Mouse (Mus musculus): ENCODE data around the gene Hdgfl3.

Hdgfl3 gene

DNA sequence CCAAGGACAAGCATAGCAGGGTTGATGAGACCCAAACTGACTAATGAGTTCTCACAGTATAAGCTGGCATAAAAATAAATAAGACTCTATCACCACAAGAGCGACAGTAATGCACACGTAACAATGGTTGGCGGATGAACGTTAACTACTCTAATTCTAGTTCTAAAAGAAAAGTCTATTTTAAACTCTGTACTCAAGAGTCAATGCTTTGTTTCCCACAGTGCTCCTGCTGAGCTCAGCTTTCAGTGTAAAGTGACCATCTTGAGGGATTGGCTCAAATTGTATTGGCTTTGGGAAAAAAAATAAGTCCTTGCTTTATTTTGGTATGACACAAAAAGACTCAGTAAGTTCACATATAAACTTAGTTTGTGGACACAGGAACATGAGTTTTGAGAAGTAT lies 49.1 kb downstream of the Hdgfl3 start:
- no peak for DNase-seq

DNA sequence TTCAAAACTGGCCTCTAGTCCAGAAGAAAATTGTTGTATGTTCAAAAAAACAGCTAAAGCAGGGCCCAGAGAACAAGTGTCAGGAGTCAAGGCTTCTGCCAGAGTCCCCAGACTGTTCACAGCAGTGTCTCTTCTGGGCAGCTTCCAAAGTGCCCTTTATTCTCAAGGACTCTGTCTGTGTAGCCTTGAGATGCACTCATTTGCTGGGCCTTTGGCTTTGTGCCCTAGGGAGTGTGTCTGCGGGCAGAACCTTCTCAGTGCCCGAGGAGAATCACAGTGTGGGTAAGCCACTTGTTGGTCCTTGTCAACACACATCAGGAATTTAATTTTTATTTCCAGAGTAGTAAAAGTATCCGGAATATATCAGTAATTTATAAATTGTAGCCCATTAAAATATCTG lies 52.7 kb downstream of the Hdgfl3 start:
- no peak for DNase-seq

DNA sequence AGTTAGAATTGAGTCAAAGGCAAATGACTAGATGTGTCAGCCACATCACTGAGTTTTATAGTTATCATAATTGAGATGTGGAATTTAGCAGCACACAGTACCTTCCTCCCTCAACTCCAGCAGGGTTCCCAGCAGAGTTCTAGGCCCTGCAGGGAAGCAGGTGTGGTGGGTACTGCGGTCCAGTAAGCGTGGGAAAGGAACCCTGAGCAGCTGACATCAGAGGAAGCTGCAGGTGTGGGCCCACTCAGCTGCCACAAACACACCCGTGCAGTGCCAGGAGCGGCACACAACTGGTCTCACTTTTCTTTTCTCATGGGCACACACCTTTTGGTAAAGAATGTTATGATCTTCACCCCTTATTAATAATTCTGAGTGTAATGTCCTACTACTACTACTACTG lies 53.5 kb downstream of the Hdgfl3 start:
- no peak for DNase-seq

DNA sequence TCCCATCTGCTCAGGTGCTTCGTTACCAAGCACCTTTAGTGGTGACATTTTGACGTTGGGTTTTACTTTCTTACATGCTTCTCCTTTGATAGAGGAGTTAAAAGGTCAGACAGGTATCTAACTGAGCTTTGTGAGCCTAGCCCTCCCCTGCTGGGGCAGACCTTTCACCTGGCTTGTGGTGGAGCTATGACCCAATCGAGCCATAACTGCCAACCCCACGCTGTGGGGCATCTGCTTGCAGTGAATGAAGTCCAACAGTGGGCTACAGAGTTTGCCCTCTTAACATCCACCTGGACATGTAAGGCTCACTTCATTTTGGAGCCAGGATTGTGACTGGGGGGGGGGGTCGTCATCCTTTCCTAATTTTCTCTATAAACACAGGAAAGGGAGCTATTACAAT lies 54.0 kb downstream of the Hdgfl3 start:
- DNase-seq, result no peak

DNA sequence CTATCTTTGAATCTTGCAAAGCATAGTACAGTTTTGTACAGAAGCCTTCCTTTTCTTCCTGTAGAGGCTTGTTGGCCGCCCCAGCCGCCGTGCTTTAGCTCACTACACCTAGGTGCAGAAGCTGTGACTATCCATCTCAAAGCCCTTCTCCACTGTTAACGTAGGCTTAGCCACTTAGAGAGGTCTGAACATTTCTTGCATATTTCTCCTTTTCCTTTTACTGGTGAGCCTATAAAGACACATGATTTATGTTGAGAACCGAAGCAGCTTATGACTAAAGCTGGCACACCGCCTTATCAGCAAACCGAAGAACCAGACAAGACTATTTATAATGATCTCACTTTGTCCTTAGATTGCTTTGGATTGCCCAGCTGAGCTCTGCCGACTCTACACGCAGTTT lies 58.9 kb downstream of the Hdgfl3 start:
- DNase-seq, result no peak

DNA sequence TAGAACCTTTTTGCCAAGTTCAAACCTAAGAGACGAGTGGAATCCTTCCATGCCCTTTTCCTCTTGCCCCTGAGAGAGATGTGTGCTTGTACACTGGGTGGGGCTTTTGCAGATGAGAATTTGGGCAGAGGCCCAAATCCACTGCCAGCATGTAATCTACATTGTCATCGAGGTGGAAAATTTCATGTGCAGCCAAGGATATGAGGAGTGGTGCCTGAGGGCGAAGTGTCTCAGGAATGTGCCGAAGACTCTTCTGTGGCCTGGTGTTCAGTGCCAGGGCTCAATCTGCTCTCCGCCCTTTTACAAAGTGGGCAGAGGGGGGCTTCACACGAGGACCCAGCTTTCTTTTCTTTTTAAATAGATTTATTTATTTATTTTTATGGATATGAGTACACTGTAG lies 59.6 kb downstream of the Hdgfl3 start:
- no peak for DNase-seq

DNA sequence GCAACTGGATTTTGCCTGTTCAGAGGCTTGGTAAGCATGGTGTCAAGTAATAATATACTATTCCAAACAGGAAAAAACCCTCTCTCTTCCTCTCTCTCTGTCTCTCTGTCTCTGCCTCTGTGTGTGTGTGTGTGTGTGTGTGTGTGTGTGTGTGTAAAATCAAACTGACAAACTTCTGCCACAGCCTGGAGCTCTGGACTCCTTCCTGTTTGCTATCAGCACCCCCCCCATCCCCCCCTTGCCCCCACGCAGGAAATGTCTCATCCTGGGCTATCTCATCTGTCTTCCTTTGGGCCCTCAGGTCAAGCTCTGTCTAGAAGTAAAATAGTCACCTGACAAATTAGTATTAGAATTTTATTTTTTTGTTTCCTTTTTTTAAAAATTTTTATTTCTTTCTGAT lies 60.5 kb downstream of the Hdgfl3 start:
- no peak for DNase-seq

DNA sequence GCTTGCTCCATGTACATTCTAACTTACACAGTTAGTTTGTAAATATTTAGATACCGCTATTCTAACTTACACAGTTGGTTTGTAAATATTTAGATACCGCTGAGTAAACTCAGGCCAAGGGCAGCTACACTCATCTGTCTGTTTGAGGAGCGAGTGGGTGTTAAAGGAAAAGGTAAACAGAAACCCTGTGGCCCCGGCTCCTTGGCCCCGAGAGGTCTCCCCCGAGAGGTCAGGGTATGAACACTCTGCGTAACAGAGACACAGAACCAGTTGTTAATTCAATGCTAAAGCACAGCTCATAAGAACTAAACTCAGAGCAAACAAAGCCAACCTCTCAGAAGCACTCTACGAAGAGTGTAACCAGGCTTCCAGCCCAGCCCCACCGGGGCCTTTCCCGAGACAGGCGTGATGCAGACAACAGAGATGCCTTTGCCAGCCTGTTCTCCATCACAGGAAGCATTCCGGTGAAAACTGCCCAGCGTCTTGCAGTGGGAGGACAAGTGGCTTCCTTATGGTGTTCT lies 61.7 kb downstream of the Hdgfl3 start:
- DNase-seq, result no peak

DNA sequence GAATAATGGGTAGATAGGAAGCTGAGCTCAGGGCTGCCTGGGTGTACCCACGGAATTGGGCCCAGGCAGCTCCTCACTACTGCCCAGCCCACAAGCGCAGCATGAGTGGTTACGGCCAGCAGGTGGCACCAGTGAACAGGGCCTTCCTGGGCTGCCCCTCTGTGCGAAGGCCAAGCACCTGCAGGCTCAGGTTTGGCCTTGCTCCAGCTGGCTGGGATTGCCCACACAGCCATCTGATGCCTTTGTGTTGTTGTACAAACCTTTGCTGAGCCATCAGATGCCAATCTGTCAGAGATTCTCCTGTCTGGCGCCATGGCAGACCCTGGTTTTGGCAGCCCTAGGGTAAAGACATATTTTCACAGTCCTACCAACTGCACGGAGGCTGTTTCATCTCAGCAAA lies 66.1 kb downstream of the Hdgfl3 start:
- peak; percentile 97 for DNase-seq

DNA sequence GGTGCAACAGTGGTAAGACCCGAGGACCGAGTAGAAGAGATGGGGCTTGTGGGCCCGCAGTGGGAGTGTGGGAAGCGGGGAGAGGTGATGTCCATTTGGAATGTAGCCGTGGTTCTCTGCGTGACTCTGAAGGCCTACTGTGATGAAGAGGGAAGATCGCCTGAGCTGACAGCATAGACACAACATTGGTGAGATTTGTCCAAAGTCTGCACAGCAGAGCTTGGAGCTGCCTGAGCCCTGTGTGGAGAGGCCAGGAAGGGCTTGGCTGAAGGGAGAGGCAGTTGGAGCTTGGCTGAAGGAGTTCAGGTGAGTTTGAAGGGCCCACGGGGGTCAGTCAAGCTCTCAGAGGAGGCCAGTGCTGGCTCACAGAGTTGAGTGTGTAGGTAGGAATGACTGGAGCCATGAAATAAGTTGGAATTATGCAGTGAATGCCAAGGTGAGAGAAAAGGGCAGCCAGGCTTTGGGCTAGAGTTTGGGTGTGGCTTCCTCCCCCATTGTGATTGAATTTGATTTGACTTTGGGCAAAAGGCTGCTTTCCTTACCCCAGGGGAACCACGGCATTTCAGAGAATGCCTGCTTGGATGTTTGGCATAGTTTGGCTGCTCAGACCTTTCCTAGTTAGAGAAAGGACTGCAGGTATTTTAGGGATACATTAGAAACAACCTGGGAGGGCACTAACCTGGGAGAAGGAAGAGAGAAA lies 66.9 kb downstream of the Hdgfl3 start:
- no peak for DNase-seq

DNA sequence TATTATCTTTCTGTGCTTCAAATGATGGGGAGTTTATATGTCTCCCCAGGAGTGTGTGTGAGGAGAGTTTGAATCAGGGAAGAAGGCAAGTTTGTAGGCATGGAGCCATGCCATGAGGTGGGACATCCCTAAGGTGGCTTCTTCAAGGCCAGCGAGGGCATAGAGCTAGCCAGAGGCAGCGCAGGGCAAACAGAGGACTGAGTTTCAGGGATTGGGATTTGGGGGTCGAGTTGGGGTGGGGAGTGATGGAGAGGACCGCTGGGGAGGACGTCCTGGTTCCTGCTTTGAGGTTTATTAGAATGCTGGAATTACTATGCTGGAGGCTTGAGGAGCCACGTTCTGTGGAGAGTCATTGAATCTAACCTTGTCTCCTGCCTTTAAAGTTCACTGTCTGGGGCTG lies 68.3 kb downstream of the Hdgfl3 start:
- DNase-seq, result no peak

DNA sequence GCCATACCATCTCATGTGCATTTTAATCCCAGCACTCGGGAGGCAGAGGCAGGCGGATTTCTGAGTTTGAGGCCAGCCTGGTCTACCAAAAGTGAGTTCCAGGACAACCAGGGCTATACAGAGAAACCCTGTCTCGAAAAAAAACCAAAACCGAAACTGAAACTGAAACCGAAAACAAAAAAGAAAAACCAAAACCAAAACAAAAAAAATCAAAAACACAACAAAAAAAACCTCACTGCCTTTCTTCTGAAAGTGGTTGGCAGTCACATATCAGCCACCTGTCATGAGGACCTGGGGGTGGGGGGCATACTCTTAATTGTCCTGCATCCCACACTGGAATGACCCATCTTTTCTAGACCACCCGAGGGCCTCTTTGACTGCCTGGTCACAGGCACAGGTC lies 69.7 kb downstream of the Hdgfl3 start:
- no peak for DNase-seq

DNA sequence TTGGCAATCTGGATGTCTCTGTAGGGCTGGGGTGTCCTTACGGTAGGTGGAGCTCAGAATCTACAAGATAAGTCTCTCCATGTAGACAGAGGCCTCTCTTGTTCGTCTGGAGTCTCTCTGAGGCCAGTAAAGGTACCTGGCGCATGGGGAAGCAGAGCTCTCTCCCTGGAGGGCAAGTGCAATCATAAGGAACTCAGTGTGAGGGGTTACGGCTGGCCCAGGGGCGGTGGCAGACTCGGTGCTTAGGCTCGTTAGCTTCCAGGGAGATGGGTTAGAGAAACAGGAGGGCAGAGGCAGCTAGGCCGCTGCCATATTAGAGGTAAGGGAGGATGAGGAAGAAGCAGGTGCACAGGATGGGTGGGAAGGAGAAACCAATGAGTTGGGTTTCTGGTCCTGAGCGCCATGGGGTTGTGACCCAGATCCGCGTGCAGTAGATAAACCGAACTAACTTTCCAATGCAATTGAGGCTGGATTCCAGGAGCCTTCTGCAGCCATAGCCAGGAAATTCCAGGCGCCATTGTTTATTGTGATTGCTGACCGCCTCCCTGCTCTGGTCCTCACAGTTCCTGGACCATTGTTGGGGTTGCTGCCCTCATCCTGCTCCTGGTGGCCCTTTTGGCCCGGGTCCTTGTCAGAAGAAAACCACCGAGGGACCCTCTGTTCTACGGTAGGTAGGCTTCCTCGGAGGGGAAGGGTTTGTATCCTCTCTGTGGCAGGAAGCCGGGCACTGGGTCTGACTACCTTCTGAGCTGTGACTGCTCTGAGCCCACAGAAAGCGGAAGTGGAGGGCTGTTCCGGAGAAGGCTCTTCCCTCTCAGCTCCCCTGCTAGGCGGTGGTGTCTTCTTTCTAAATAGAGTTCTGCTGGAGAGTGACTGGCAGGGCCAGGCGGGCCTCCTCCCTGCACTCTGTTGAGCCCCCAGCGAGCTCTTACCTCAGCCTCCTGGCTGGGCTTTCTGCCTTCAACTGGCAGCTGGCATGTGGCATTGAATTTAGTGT lies 71.4 kb downstream of the Hdgfl3 start:
- no peak for DNase-seq

DNA sequence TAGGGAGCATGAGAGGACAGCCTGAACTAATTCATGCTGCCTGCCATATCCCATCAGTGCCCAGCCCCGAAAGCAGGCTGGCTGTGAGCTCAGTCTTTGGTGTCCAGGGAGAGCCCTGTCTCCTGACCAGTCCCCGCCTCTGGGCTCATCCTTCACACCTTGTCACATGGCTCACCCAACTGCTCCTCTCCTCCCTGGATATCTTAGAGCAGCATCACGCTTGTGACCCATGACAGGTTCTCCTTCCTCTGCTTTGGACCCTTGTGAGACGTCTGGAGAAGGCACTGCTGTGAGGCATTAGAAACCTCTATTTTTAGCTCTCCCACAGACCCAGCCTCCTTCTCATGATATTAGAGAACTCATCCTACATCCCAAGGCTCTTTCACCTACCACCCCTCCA lies 72.4 kb downstream of the Hdgfl3 start:
- DNase-seq, result no peak

DNA sequence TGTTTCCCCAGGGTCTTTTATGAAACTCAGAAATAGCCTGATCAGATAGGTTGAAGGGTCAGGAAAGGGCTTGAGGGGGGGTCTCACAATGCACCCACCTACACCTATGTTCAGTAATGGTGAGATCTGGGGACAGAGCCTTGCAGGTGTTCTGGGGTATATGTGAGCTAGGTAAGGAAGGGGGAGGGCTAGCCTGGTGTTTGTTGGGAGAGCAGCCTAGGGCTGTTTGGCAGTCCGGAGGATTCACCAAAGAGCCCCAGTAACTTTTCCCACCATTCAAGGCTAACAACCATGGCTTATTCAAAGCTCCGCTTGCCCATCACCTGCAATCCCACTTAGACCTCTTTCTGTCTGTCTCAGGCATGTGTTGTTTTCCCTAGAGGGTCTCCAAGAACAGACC lies 72.8 kb downstream of the Hdgfl3 start:
- no peak for DNase-seq

DNA sequence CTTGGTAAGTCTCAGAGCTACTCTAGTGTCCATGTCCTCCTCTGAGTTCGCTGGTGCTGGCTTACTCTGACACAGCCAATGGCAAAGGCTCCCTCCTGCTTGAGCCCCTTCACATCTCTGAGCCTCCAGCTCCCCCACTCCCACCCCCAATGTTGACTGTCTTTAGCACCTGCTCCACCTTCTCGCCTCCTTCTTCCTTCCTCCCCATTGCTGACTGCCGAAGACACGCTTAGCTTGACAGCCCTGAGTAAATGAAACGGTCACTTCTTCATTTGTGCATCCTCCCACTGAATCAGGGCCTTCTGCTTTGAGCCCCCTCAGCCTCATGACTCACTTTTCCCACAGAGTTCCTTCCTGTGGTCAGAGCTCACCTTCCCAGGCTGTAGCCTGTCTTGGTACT lies 73.3 kb downstream of the Hdgfl3 start:
- no peak for DNase-seq

DNA sequence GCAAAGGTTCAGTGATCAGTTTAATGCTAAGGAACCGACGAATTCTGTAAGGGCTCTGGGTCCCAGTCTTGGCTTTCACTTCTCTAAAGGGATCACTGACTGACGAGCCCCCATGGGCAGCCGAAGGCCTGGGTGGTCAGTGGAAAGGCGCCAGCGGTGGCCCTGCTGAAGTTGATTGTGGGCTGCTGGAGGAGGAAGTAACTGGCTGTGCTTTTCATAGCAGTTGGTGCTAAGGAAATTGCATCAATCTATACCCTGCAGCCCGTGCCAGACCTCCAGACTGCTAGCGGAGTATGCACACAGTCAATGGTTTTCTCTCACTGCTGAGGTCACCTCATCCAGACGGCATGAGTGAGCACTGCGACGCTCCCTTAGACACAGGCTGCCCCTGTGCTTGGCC lies 74.2 kb downstream of the Hdgfl3 start:
- no peak for DNase-seq

DNA sequence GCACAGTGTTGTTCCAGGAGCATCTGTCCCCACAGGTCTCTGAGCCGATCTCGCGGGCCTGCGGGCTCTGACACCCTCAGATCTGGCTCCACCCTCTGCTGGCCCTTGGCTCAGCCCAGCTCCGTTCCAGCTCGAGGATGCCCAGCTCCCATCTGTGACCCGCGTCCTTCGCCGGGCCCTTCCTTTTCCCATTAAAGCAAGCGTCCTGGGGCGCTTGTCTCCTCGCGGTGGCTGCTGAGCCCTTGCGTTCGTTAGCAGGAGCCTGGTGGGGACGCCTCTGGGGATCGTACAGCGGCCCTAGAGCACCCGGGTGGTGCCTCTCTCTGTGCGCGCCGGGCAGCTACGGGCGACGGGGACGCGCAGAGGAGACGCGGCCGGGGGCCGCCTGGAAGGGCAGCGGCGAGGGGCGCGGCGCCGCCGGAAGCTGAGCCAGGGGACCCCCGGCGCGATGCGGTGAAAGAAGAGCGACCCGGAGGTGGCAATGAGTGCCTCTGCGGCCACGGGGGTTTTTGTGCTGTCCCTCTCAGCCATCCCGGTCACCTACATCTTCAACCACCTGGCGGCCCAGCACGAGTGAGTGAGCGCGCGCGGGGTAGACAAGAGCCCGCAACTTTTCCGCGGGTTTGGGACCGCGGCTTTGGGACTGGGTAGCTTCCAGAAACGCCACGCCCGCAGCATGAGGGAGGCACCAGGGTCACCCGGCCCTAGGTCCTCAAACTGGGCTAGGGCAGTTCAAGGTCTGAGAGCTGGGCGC lies 75.1 kb downstream of the Hdgfl3 start, which contains the start of gene Tm6sf1:
TSS of gene Tm6sf1 (plus strand) at position 34 of the 754 bp plus-strand sequence.
- no peak for DNase-seq

DNA sequence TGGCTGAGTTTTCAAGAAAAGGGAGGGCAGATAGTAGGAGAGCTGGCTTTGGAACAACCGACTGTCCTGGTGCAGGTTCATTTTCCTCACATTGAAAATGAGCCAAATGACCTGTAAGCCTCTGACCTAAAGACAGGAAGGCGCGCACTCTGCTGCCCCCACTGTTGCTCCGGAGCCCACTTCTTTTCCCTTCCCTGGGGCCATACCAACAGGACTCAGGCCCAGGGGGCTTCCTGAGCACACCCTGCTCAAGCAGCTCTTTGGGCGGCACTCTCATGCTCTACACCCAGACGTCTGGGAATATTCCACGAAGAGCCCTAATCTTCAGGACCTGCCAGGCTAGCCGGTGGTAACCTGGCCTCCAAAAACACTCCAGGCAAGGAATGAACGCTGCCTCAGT lies 76.0 kb downstream of the Hdgfl3 start:
- no peak for DNase-seq

DNA sequence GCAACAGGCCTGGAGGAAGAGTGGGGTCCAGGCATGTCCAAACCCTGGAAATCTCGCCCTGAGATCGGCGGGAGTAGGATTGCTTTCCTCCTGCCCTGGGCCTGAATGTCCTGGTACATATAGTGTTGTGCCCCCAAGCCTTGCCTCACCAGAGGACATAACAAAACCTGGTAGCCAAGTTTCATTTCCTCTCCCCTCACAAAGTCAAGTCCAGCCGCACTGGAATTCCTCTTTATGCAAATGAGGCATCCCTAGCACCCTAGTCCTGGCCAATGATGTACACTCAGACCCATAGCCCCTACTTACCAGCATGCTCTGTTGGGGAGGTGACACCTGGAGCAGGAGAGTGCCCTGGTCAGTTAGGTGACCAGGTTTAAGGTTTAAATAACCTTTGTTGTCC lies 78.1 kb downstream of the Hdgfl3 start:
- DNase-seq, result no peak

DNA sequence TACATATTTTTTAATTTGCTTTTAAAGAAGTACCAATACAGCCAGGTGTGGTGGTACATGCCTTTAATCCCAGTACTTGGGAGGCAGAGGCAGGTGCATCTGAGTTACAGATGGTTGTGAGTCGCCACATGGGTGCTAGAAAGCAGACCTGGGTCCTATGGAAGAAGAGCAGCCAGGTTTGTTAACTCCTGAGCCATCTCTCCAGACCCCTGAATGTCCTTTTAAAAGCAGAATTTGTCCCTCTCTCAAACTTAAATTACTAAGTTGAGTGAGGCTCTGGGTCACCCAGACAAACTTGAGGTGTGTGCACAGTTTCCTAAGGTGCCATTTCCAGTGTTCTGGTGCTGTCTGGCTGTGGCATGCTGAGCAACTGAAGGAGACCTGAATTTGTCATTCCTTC lies 78.6 kb downstream of the Hdgfl3 start, which contains the start of gene Gm10160:
TSS of gene Gm10160 (minus strand) at position 101 of the 400 bp plus-strand sequence.
- DNase-seq, result no peak

DNA sequence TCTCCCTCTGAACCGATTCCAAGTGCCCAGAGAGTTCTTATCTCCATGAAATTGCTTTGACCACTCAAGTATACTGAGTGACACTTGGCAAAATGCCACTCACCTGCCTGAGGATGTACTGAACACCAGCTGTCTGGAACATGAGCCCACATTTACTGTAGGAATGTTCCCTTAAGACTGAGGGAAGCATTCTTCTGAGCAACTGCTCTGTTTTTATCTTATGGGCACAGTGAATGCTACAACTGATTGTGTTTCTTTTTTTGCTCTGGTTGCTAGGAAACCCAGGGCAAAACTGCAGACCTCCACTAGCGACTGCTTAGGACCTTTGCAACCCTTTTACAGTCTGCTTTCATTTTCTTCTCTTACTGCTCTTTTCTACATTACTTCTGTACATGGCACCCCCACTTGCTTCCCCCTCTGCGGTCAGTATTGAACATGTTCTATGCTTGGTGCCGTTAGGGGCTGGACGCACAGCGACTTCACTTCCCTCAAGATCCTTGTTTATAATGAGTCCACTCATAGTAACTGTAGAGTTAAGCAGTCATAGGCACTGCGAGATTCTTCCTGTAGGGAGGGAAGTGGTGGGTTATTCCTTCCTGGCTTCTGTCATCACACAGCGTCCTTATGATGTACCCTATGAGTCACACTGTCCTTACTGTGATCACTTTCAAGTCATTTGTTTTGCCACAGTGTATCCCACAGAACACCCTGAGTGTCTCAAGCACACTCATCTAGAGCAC lies 79.5 kb downstream of the Hdgfl3 start:
- DNase-seq, result no peak

Data from cerebellum, adult 11 months (tissue).